27 mouse cellular contexts compared by ENCODE assay signal in genomic region chr10:117238603-117239002, GRCm38 (mm10). TPM values are rescaled to one million over a fixed set of nuclear protein-coding genes. Genes with fewer than 3 reads are reported as not detected.
"Had no signal": no experiment of that assay in that cellular context is flagged by ENCODE, and none has a peak within 500 bp of the region (broad histone marks: within the 10 kb centered on the region; RNA-seq: fewer than 3 reads in every experiment).

Gene 9530003J23Rik (minus strand): TSS chr10:117238703.

- DNase-seq: heart, postnatal 10 days; heart, postnatal 14 days; heart, postnatal 36 days; kidney, adult 11 months; kidney, adult 18-20 months; kidney, adult 2 months; kidney, adult 8-10 months; kidney, adult 9 months; kidney, postnatal 10 days; kidney, postnatal 14 days; kidney, postnatal 25 days; kidney, postnatal 36 days; kidney, postnatal 4 days; layer of hippocampus, adult 9-11 months; layer of hippocampus, postnatal 36 days had no signal

RNA-seq across cellular contexts. Expression of gene 9530003J23Rik, which starts in this region (rescaled TPM):
- total RNA-seq: heart, postnatal 10 days; heart, postnatal 14 days; heart, postnatal 25 days; heart, postnatal 36 days; hematopoietic stem cell, adult 5-6 weeks; hindbrain, postnatal 0 days; layer of hippocampus, adult 18-20 months; layer of hippocampus, adult 2 months; layer of hippocampus, adult 8-10 months; layer of hippocampus, postnatal 10 days; layer of hippocampus, postnatal 14 days; layer of hippocampus, postnatal 25 days; layer of hippocampus, postnatal 36 days; left cerebral cortex, adult 18-20 months; left cerebral cortex, adult 2 months; left cerebral cortex, adult 8-10 months had no signal
